Mouse (Mus musculus): ENCODE data around the gene Asb7. TPM values are rescaled to one million over a fixed set of nuclear protein-coding genes. Genes with fewer than 3 reads are reported as not detected.

Asb7 gene
- total RNA-seq, 2 experiments from 2014 or later: 19.6 to 19.7 TPM

Other genes starting within 250 kb of the Asb7 start
- 1 to 10 TPM; 7.8 to 8.4 TPM for gene Lins1, start 293 bp upstream of the Asb7 start, total RNA-seq (2021)
- gene Cers3, start 53.9 kb upstream of the Asb7 start, total RNA-seq (2021): under 1 TPM; 0.22 to 0.68 TPM
- 10 to 100 TPM in 1 of 2 experiments, 1 to 10 TPM in 1; 7.0 to 16.8 TPM for gene Adamts17, start 150.1 kb upstream of the Asb7 start, total RNA-seq (2021)